Mouse (Mus musculus) kidney, adult 2 months (tissue): ENCODE data around the gene Acot11.

ENCODE experiments used
- CTCF ChIP-seq: fragments of 200-500 bp; conservative IDR thresholded peaks from 2 replicates; pipeline ENCODE4 v1.5.1; 2011; ENCODE audit warnings: low read depth, mild to moderate bottlenecking, control low read depth, low read length, moderate library complexity, mixed read lengths; ENCODE audit not compliant: insufficient read depth, insufficient read length
- POLR2A ChIP-seq: fragments of 200-500 bp; IDR thresholded peaks from one replicate; pipeline ENCODE4 v1.6.1; 2011; ENCODE audit warnings: low read depth, low read length, control low read depth

GRCm38 (mm10) chr4:106790938-106791337, 13.9 kb downstream of the Acot11 start:
- no peak for TF ChIP-seq POLR2A
- no peak for TF ChIP-seq CTCF
